Mouse (Mus musculus): ENCODE measurements around the gene Zfp512b.

GRCm38 (mm10) chr2:181590471-181590870 is 2.1 kb downstream of the Zfp512b start:
- TF ChIP-seq CTCF (IDR thresholded peaks at IDR 0.05; ENCODE audit: borderline replicate concordance, extremely low read depth, insufficient read depth, insufficient read length) (no peak), POLR2A (IDR thresholded peaks at IDR 0.05; ENCODE audit: borderline replicate concordance, extremely low read depth, insufficient read depth, insufficient read length, poor library complexity, severe bottlenecking) (no peak)
